Mouse (Mus musculus) macrophage (primary cell): ENCODE measurements around the gene Gm49388. TPM values are rescaled to one million over a fixed set of nuclear protein-coding genes. Genes with fewer than 3 reads are reported as not detected.

Experiments used
- H3K27ac ChIP-seq: fragments of 350-480 bp; formaldehyde crosslinking; 2 replicates; pipeline ENCODE4 v1.9.0; 2021
- H3K36me3 ChIP-seq: fragments of 350-480 bp; formaldehyde crosslinking; 2 replicates; pipeline ENCODE4 v1.9.0; 2021; ENCODE audit errors: inconsistent target
- H3K4me3 ChIP-seq: fragments of 350-480 bp; formaldehyde crosslinking; 2 replicates; pipeline ENCODE4 v1.9.0; 2021; ENCODE audit errors: inconsistent target
- H3K79me2 ChIP-seq: fragments of 350-480 bp; formaldehyde crosslinking; 2 replicates; pipeline ENCODE4 v1.9.0; 2021; ENCODE audit errors: inconsistent target
- WGBS: methylation state at CpG from one replicate; pipeline ENCODE4 v1.1.7; 2026; ENCODE audit warnings: inconsistent platforms; ENCODE audit not compliant: missing documents; 5-methylcytosine and 5-hydroxymethylcytosine counted together
- polyA plus RNA-seq: library from polyadenylated mRNA; stranded (reverse); fragments of 250-400 nt; gene quantifications from 3 replicates; pipeline ENCODE4 v1.2.4, GENCODE M21; 2018; ENCODE audit warnings: inconsistent platforms

The Gm49388 gene
- polyA plus RNA-seq, 1 experiment from 2014 or later: 3.2 TPM

GRCm38 (mm10) chr7:127759716-127760115 is 25.7 kb upstream of the Gm49388 start:
- Histone ChIP-seq H3K36me3 (peaks cover 8% of the 10 kb centered on the region; the same call in 1 of the 2 replicates), H3K79me2 (no peaks in the 10 kb centered on the region), H3K27ac (peak overlapping the region; percentile 37), H3K4me3 (no peak overlapping the region)
- WGBS: 13% methylated on average over 6 of the region's 6 CpGs

GRCm38 (mm10) chr7:127760478-127760877 is 24.9 kb upstream of the Gm49388 start:
- peaks cover 4% of the 10 kb centered on the region; the same call in 1 of the 2 replicates for H3K36me3 ChIP-seq
- H3K27ac ChIP-seq: peak overlapping the region; percentile 14
- no peaks in the 10 kb centered on the region for H3K79me2 ChIP-seq
- 91% methylated on average over 3 of the region's 3 CpGs for WGBS
- H3K4me3 ChIP-seq: no peak overlapping the region

GRCm38 (mm10) chr7:127761026-127761425 is 24.4 kb upstream of the Gm49388 start:
- no peaks in the 10 kb centered on the region for H3K79me2 ChIP-seq
- no peak overlapping the region for H3K27ac ChIP-seq
- H3K4me3 ChIP-seq: no peak overlapping the region
- peaks cover 9% of the 10 kb centered on the region; the same call in 1 of the 2 replicates for H3K36me3 ChIP-seq
- WGBS: 19% methylated on average over 7 of the region's 7 CpGs

- 10% methylated on average over 4 of the region's 4 CpGs for WGBS
- Histone ChIP-seq H3K36me3 (peaks cover 11% of the 10 kb centered on the region; the same call in 1 of the 2 replicates), H3K79me2 (no peaks in the 10 kb centered on the region), H3K4me3 (no peak overlapping the region), H3K27ac (peak overlapping the region; percentile 19)
These were observed 21.8 kb upstream of the Gm49388 start for GRCm38 (mm10) chr7:127763642-127764041.

GRCm38 (mm10) chr7:127765756-127766155 is 19.7 kb upstream of the Gm49388 start:
- peaks cover 11% of the 10 kb centered on the region; the same call in 1 of the 2 replicates for H3K36me3 ChIP-seq
- H3K79me2 ChIP-seq: peaks cover 11% of the 10 kb centered on the region; the same call in 1 of the 2 replicates
- no peak overlapping the region for H3K4me3 ChIP-seq
- no peak overlapping the region for H3K27ac ChIP-seq
- WGBS: 100% methylated on average over 1 of the region's 2 CpGs

GRCm38 (mm10) chr7:127766851-127767609 is 18.4 kb upstream of the Gm49388 start:
- WGBS: 88% methylated on average over 17 of the region's 17 CpGs
- Histone ChIP-seq H3K27ac (no peak overlapping the region), H3K79me2 (peaks cover 18% of the 10 kb centered on the region; the same call in 1 of the 2 replicates), H3K4me3 (no peak overlapping the region), H3K36me3 (peaks cover 11% of the 10 kb centered on the region; the same call in 1 of the 2 replicates)

- Histone ChIP-seq H3K79me2 (peaks cover 18% of the 10 kb centered on the region; the same call in 1 of the 2 replicates), H3K36me3 (0 out of 2 replicates have a peak, but pooled peaks cover 6% of the 10 kb centered on the region), H3K4me3 (no peak overlapping the region), H3K27ac (no peak overlapping the region)
- 96% methylated on average over 19 of the region's 19 CpGs for WGBS
These were observed 17.6 kb upstream of the Gm49388 start for GRCm38 (mm10) chr7:127767671-127768345.

GRCm38 (mm10) chr7:127768346-127768996 is 16.9 kb upstream of the Gm49388 start:
- Histone ChIP-seq H3K27ac (no peak overlapping the region), H3K4me3 (no peak overlapping the region), H3K79me2 (peaks cover 18% of the 10 kb centered on the region; the same call in 1 of the 2 replicates), H3K36me3 (0 out of 2 replicates have a peak, but pooled peaks cover 6% of the 10 kb centered on the region)
- 75% methylated on average over 13 of the region's 13 CpGs for WGBS

- H3K4me3 ChIP-seq: peak overlapping the region; percentile 67
- peaks cover 18% of the 10 kb centered on the region; the same call in 1 of the 2 replicates for H3K79me2 ChIP-seq
- 1% methylated on average over 15 of the region's 16 CpGs for WGBS
- peak overlapping the region; percentile 78 for H3K27ac ChIP-seq
- H3K36me3 ChIP-seq: 0 out of 2 replicates have a peak, but pooled peaks cover 6% of the 10 kb centered on the region
These were observed 16.3 kb upstream of the Gm49388 start for GRCm38 (mm10) chr7:127768997-127769593.

GRCm38 (mm10) chr7:127769651-127770038 is 15.8 kb upstream of the Gm49388 start, which contains the start of gene Orai3:
Gene Orai3 (plus strand): TSS chr7:127769815.
- under 1% methylated on average over 24 of the region's 24 CpGs for WGBS
- Histone ChIP-seq H3K36me3 (0 out of 2 replicates have a peak, but pooled peaks cover 6% of the 10 kb centered on the region), H3K27ac (peak within 1 kb of the TSS; percentile 78)

GRCm38 (mm10) chr7:127770039-127770905 is 15.1 kb upstream of the Gm49388 start:
- Histone ChIP-seq H3K79me2 (peaks cover 18% of the 10 kb centered on the region; the same call in 1 of the 2 replicates), H3K4me3 (peak overlapping the region; percentile 67), H3K36me3 (0 out of 2 replicates have a peak, but pooled peaks cover 6% of the 10 kb centered on the region), H3K27ac (peak overlapping the region; percentile 78)
- under 1% methylated on average over 25 of the region's 27 CpGs for WGBS

More at GRCm38 (mm10) chr7:127769651-127770038, 15.8 kb upstream of the Gm49388 start, which contains the start of gene Orai3:
- peaks cover 18% of the 10 kb centered on the region; the same call in 1 of the 2 replicates for H3K79me2 ChIP-seq
- H3K4me3 ChIP-seq: peak within 1 kb of the TSS; percentile 67

- Histone ChIP-seq H3K27ac (no peak overlapping the region), H3K79me2 (peaks cover 18% of the 10 kb centered on the region; the same call in 1 of the 2 replicates), H3K4me3 (peak overlapping the region; percentile 67; the same call in 1 of the 2 replicates), H3K36me3 (no peaks in the 10 kb centered on the region)
- 54% methylated on average over 5 of the region's 5 CpGs for WGBS
These were observed 14.1 kb upstream of the Gm49388 start for GRCm38 (mm10) chr7:127771262-127771661.

GRCm38 (mm10) chr7:127772080-127772479 is 13.3 kb upstream of the Gm49388 start:
- WGBS: 88% methylated on average over 3 of the region's 3 CpGs
- Histone ChIP-seq H3K79me2 (peaks cover 18% of the 10 kb centered on the region; the same call in 1 of the 2 replicates), H3K27ac (no peak overlapping the region), H3K4me3 (no peak overlapping the region), H3K36me3 (no peaks in the 10 kb centered on the region)
